Mouse (Mus musculus): Measurements from ENCODE around the gene Carnmt1. TPM values are rescaled to one million over a fixed set of nuclear protein-coding genes. Genes with fewer than 3 reads are reported as not detected.

The Carnmt1 gene
- total and polyA plus RNA-seq, 2 experiments from 2014 or later: 8.6 to 10.6 TPM

- DNase-seq (no peak), ATAC-seq (no peak)
- H3K27me3 ChIP-seq (ENCODE audit: insufficient read depth, low read length): no peaks in the 10 kb centered on the region
- no peak for TF ChIP-seq CTCF (IDR thresholded peaks at IDR 0.05; ENCODE audit: low read depth)
- H3K9ac ChIP-seq: peak overlapping the region; percentile 57; the same call in 1 of the 2 replicates
- H3K27ac ChIP-seq (ENCODE audit: low read depth, low read length): no peak overlapping the region
- peak overlapping the region; percentile 96 for H3K4me2 ChIP-seq (ENCODE audit: low read depth)
- H3K9me3 ChIP-seq (ENCODE audit: low read length): no peaks in the 10 kb centered on the region
- H3K4me1 ChIP-seq (ENCODE audit: insufficient read depth): no peaks in the 10 kb centered on the region
- no peaks in the 10 kb centered on the region for H3K36me3 ChIP-seq (ENCODE audit: insufficient read depth)
- WGBS: 66% methylated on average over 13 of the region's 13 CpGs
- H3K4me3 ChIP-seq (ENCODE audit: low read depth, low read length): peak overlapping the region; percentile 75
Observed at GRCm38 (mm10) chr19:18632231-18633185, 38.1 kb upstream of the Carnmt1 start.

GRCm38 (mm10) chr19:18637954-18638353, 32.6 kb upstream of the Carnmt1 start:
- Histone ChIP-seq H3K27ac (ENCODE audit: low read depth, low read length) (no peak overlapping the region), H3K27me3 (ENCODE audit: insufficient read depth, low read length) (no peaks in the 10 kb centered on the region), H3K4me1 (ENCODE audit: insufficient read depth) (no peaks in the 10 kb centered on the region), H3K4me2 (ENCODE audit: low read depth) (no peak overlapping the region), H3K36me3 (ENCODE audit: insufficient read depth) (no peaks in the 10 kb centered on the region), H3K9me3 (ENCODE audit: low read length) (no peaks in the 10 kb centered on the region), H3K9ac (no peak overlapping the region), H3K4me3 (ENCODE audit: low read depth, low read length) (no peak overlapping the region)
- no peak for TF ChIP-seq CTCF (IDR thresholded peaks at IDR 0.05; ENCODE audit: low read depth)
- 87% methylated on average over 5 of the region's 5 CpGs for WGBS
- ATAC-seq (no peak), DNase-seq (no peak)

GRCm38 (mm10) chr19:18638949-18639348, 31.6 kb upstream of the Carnmt1 start:
- Histone ChIP-seq H3K9ac (no peak overlapping the region), H3K4me1 (ENCODE audit: insufficient read depth) (no peaks in the 10 kb centered on the region), H3K4me2 (ENCODE audit: low read depth) (no peak overlapping the region), H3K27ac (ENCODE audit: low read depth, low read length) (no peak overlapping the region), H3K36me3 (ENCODE audit: insufficient read depth) (no peaks in the 10 kb centered on the region), H3K9me3 (ENCODE audit: low read length) (no peaks in the 10 kb centered on the region), H3K4me3 (ENCODE audit: low read depth, low read length) (no peak overlapping the region), H3K27me3 (ENCODE audit: insufficient read depth, low read length) (no peaks in the 10 kb centered on the region)
- no peak for ATAC-seq
- no peak for DNase-seq
- TF ChIP-seq CTCF (IDR thresholded peaks at IDR 0.05; ENCODE audit: low read depth): no peak
- 81% methylated on average over 5 of the region's 5 CpGs for WGBS

- H3K4me3 ChIP-seq (ENCODE audit: low read depth, low read length): no peak overlapping the region
- peak; percentile 42 for TF ChIP-seq CTCF (IDR thresholded peaks at IDR 0.05; ENCODE audit: low read depth)
- no peak overlapping the region for H3K27ac ChIP-seq (ENCODE audit: low read depth, low read length)
- no peak for DNase-seq
- no peak overlapping the region for H3K9ac ChIP-seq
- no peaks in the 10 kb centered on the region for H3K9me3 ChIP-seq (ENCODE audit: low read length)
- H3K27me3 ChIP-seq (ENCODE audit: insufficient read depth, low read length): no peaks in the 10 kb centered on the region
- H3K4me2 ChIP-seq (ENCODE audit: low read depth): no peak overlapping the region
- H3K4me1 ChIP-seq (ENCODE audit: insufficient read depth): no peaks in the 10 kb centered on the region
- 33% methylated on average over 2 of the region's 2 CpGs for WGBS
- no peaks in the 10 kb centered on the region for H3K36me3 ChIP-seq (ENCODE audit: insufficient read depth)
- ATAC-seq: no peak
Observed at GRCm38 (mm10) chr19:18639552-18639951, 31.0 kb upstream of the Carnmt1 start.

- 86% methylated on average over 4 of the region's 4 CpGs for WGBS
- Histone ChIP-seq H3K27ac (ENCODE audit: low read depth, low read length) (no peak overlapping the region), H3K9ac (no peak overlapping the region), H3K9me3 (ENCODE audit: low read length) (no peaks in the 10 kb centered on the region), H3K27me3 (ENCODE audit: insufficient read depth, low read length) (no peaks in the 10 kb centered on the region), H3K4me3 (ENCODE audit: low read depth, low read length) (no peak overlapping the region), H3K4me1 (ENCODE audit: insufficient read depth) (no peaks in the 10 kb centered on the region), H3K36me3 (ENCODE audit: insufficient read depth) (no peaks in the 10 kb centered on the region), H3K4me2 (ENCODE audit: low read depth) (no peak overlapping the region)
- TF ChIP-seq CTCF (IDR thresholded peaks at IDR 0.05; ENCODE audit: low read depth): no peak
- no peak for DNase-seq
- no peak for ATAC-seq
Observed at GRCm38 (mm10) chr19:18641001-18641400, 29.6 kb upstream of the Carnmt1 start.

GRCm38 (mm10) chr19:18643411-18643810, 27.2 kb upstream of the Carnmt1 start:
- no peaks in the 10 kb centered on the region for H3K9me3 ChIP-seq (ENCODE audit: low read length)
- H3K4me3 ChIP-seq (ENCODE audit: low read depth, low read length): no peak overlapping the region
- no peaks in the 10 kb centered on the region for H3K4me1 ChIP-seq (ENCODE audit: insufficient read depth)
- H3K27me3 ChIP-seq (ENCODE audit: insufficient read depth, low read length): no peaks in the 10 kb centered on the region
- DNase-seq: no peak
- no peak for TF ChIP-seq CTCF (IDR thresholded peaks at IDR 0.05; ENCODE audit: low read depth)
- ATAC-seq: no peak
- 59% methylated on average over 4 of the region's 4 CpGs for WGBS
- H3K27ac ChIP-seq (ENCODE audit: low read depth, low read length): no peak overlapping the region
- no peaks in the 10 kb centered on the region for H3K36me3 ChIP-seq (ENCODE audit: insufficient read depth)
- H3K4me2 ChIP-seq (ENCODE audit: low read depth): no peak overlapping the region
- H3K9ac ChIP-seq: no peak overlapping the region

- H3K4me2 ChIP-seq (ENCODE audit: low read depth): no peak overlapping the region
- H3K4me1 ChIP-seq (ENCODE audit: insufficient read depth): no peaks in the 10 kb centered on the region
- H3K4me3 ChIP-seq (ENCODE audit: low read depth, low read length): no peak overlapping the region
- no peaks in the 10 kb centered on the region for H3K36me3 ChIP-seq (ENCODE audit: insufficient read depth)
- no peaks in the 10 kb centered on the region for H3K9me3 ChIP-seq (ENCODE audit: low read length)
- ATAC-seq (no peak), DNase-seq (no peak)
- TF ChIP-seq CTCF (IDR thresholded peaks at IDR 0.05; ENCODE audit: low read depth): no peak
- no peak overlapping the region for H3K27ac ChIP-seq (ENCODE audit: low read depth, low read length)
- no peaks in the 10 kb centered on the region for H3K27me3 ChIP-seq (ENCODE audit: insufficient read depth, low read length)
- H3K9ac ChIP-seq: no peak overlapping the region
- 84% methylated on average over 6 of the region's 6 CpGs for WGBS
Observed at GRCm38 (mm10) chr19:18644084-18644483, 26.5 kb upstream of the Carnmt1 start.
